Mouse (Mus musculus): Measurements from ENCODE around the gene Cpt1c.
"Not testable (repeated sequence)": the region's sequence is repeated elsewhere in the genome, so short reads cannot be mapped to it uniquely, and the experiment has no call there.

Gene Cpt1c

DNA sequence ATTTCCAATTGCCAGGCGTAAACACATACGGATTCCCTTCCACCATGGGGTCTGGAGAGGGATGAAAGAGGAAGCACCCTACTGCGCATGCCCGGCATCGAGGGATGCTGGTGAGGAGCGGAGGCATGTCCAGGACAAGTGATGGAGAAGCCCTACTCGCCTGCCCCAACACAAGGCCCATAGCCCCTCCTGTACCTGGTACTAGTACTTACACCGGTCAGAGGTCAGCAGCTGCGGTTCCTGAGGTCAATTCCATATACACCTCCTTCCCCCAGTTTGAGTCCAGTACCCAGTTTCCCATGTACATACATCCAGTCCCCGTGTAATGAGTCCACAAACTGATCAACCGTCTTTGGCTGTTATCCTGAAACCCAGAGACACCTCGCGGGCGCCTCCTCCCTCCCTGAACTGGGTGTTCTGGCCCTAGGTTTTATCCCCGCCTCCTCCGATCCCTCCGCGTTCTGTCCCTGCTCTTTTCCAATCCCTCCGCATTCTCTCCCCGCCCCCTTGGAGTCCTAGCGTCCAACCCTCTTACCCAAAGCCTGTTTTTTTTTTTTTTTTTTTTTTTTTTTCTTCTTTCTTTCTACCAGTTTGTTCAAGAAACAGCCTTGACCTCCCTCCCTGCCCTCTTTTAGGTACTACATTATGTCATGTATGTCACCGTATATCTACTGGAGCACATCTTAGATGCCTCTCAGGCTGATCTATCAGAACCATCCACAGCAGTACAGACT is at the start of gene Cpt1c:
Cpt1c (minus strand) TSS at position 469 of the 734 bp plus-strand sequence.
- peak; percentile 37 to 49 for DNase-seq (ENCODE audit: low spot score in 2 of 2)

DNA sequence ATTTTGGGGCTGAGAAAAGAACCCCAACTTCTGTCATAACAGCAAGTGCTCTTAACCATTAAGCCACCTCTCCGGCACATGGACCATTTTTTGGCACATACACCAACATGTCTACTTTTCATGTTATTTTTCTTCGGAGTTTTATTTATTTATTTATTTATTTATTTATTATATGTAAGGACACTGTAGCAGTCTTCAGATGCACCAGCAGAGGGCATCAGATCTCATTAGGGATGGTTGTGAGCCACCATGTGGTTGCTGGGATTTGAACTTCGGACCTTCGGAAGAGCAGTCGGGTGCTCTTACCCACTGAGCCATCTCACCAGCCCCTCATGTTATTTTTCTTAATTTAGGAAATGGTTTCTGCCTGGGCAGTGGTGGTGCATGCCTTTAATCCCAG is 49.1 kb upstream of the Cpt1c start:
- DNase-seq (ENCODE audit: low spot score in 2 of 2), result not testable (repeated sequence)

DNA sequence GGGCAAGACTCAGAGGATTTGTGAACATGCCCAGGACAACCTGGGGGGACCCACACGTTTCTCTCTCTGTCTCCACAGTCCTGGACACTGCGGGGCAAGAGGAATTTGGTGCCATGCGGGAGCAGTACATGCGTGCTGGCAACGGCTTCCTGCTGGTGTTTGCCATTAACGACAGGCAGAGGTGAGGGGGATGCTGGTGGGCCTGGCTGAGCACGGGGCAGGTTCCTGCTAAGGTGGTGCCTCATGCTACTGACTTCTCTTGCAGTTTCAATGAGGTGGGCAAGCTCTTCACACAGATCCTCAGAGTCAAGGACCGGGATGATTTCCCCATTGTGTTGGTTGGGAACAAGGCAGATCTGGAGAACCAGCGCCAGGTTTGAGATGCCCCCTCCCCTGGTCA is 45.6 kb upstream of the Cpt1c start:
- no peak for DNase-seq (ENCODE audit: low spot score in 2 of 2)

DNA sequence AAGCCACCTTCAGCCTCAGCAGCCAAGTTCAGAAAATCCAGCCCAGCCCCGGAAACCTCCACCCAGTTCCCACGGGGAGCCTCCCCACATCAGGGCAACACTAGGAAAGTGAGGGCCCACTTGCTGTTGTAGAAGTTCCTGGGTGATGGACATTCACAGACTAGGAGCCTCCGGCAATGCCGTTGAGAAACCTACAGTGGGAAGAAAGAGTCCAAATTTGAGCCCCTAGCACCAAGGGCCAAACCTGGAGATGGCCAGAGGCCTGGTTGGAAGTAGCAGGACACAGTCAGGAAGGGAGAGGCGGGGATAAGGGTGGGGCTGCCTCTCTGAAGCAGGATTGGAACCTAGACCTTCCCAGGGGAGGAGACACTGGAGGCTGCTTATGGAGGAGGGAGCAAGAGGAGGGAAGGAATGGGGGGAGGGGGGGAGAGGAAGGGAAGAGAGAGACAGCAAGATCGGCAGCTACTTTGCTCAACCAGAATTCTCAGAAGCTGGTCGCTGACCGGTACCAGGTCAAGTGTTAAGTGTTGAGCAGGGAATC is 44.5 kb upstream of the Cpt1c start:
- no peak for DNase-seq (ENCODE audit: low spot score in 2 of 2)

DNA sequence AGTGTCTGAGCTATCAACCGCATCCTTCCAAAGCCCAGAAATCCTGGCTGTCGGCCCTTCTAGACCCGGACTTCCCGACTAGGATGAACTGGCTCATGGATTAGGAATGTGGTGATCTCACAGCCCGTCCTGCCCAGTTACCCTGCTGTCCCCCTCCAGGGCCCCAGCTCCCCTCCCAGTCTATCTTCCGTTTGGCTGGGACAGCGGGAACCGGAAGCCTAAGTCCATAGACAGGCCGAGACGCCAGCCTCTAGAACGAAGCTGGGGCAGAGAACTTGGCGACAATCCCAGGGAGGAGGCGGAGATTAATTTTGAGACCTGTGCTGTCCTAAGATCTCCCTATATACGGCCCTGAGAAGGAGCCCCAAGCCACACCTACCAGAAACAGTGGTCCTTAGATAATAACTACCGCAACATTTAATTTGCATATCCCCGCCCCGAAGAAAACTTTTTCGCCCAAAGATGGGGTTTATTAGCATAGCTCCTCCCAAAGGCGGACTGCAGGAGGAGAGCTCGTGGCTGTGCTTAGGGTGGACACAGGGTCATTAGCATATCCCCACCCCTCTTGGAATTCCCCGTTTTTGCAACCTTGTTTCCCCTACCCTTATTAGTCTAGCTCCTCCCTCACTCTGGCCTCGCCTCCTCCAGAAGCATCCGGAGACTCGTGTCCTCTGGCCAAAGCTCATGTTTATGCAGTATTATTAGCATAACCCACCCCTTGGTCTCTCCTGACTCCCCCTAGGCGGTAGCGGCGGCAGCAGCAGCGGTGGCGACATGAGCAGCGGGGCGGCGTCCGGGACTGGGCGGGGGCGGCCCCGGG is 42.8 kb upstream of the Cpt1c start, which contains the start of gene Rras:
Rras (plus strand) TSS at position 720 of the 820 bp plus-strand sequence.
- DNase-seq (ENCODE audit: low spot score in 2 of 2), result peak; percentile 58 to 78

DNA sequence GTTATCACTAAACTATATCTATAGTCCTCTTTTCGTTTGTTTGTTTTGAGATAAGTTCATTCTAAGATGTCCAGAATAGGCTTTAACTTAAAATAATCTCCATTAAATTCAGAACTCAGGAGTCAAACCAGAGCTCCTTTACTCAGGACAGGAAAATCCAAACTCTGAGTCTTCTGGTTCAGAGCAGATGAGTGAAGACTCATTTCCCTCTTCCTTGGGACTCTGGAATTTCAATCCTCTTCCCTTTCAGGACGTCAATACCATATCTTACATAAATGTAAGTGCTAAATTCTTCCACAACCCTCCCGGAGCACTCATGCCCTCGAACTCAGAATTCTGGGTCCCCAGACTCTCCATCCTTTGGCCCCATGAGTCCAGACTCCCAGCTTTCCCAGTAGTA is 42.1 kb upstream of the Cpt1c start:
- DNase-seq (ENCODE audit: low spot score in 2 of 2), result no peak

DNA sequence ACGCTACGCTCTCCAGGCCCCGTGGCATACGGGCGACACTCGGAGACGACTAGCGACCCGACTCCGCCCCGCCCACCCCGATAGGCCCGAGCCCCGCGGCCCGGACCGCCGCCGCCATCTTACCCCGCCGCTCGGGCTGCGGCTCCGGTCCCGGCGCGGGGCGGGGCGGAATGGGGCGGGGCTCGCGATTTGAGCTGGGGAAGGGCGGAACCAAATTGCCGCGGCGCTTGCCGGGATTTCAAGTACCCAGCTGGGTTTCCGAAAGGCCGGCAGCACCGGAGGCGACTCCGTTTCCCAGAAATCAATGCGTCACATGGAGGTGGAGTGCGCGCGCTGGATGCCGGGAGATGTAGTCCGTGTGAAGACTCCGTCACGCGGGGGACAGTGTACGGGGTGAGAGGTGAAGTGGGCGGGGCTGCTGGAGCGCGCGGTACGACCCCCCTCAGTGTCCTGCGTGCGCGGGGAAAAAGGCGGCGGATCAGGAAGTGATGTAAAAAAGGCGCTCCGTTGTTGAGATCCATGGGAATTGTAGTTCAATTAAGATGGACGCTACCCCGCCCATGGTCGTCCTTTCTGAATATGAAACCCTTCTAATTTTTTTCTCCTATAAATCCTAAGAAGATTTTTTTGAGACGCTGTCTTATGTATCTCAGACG is 41.4 kb upstream of the Cpt1c start, which contains the start of gene Scaf1:
Scaf1 (minus strand) TSS at position 407 of the 656 bp plus-strand sequence.
- peak; percentile 95 to 97 for DNase-seq (ENCODE audit: low spot score in 2 of 2)

DNA sequence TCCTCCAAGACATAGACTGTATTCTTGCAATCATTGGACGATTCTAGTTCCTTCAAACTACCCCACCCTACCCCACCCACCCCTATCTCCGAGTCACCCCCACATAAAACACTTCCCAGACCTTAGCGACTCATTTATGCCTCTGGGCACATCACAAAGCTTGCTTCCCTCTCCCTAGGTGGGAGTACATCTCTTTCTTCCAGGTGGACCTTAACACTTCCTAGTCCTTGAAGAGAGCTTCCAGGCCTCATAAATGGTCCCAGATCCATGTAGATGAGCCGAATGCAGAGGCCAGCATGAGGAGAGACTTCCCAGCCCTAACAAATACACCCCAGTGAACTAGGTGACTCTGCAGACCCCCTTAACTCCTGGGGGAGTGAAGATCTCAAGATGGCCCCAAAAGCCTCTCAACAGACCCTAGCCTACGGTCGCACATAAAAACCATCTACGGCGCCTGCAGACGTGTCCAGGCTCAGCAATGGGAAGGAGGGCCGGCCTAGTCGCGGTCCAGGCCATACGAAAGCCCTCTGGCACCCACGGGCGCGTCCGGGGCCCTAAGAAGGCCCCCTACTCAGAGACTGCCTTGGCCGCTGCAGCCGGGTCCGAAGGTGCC is 40.8 kb upstream of the Cpt1c start:
- DNase-seq (ENCODE audit: low spot score in 2 of 2), result no peak

DNA sequence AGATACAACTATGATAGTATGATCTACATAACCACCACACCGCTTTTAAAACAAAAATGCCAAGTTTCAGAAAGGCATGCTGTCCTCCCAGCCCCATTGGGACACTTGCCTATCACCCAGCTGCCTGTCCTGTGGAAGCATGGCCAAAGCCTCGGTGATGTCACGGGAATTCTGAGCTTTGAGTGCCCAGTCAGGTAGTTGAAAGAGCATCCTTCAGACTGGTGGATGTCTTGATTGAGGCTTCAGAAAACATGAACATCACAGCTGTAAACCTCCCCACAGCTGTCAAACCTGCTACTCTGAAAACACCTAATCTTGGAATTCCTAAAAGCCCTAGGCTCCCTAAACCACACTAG is 39.4 kb upstream of the Cpt1c start:
- DNase-seq (ENCODE audit: low spot score in 2 of 2), result no peak

DNA sequence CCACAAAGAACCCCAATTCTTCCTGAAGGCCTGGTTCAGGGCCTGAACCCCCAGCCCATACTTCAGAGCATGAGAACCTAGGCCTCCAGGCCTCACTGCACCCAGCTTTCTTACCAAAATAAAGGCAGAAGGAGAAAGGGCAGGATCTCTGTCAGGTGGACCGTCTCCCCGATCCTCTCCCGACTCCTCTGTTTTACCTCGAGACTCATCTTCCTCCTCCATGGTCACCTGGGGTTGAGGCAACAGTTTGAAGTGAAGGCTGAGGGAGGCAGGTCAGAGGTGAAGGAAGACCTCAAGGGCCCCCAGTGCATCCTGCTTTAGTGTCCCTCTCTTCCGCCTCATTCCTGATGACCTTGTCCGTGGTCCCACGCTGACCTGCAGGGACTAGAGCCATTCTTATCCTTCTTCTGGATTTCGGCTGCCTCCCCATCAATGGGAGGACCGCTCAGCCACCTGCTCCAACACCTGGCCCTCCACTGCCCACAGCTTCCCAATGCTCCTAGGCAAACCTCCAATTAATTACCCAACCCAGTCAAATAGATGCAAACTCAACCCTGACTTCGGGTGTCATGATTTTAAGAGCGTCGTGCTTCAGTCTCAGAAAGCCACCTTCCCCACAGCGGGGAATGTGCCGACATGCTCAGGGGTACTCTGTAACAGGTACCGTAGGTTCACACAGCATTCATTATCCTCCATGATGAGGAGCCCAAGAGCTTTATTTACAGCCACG is 38.9 kb upstream of the Cpt1c start:
- DNase-seq (ENCODE audit: low spot score in 2 of 2), result no peak

DNA sequence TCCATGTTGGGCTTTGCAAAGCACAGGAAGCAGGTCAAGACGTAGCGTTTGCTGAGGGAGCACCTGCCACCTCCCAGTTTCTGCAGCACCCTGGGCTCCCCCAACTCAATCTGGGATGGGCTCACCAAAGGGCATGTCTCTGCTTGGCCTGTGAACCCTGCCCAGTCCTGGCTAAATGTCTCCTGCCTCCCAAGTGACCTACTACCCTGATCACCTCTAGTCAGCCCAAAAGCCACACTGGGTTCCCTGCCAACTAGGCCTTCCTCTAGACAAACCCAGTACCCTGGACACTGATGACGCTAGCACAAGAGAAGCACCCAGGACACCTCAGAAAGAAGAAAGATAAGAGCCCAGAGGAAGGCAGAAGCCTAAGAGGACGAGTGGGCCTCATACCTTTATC is 38.2 kb upstream of the Cpt1c start:
- DNase-seq (ENCODE audit: low spot score in 2 of 2), result no peak

DNA sequence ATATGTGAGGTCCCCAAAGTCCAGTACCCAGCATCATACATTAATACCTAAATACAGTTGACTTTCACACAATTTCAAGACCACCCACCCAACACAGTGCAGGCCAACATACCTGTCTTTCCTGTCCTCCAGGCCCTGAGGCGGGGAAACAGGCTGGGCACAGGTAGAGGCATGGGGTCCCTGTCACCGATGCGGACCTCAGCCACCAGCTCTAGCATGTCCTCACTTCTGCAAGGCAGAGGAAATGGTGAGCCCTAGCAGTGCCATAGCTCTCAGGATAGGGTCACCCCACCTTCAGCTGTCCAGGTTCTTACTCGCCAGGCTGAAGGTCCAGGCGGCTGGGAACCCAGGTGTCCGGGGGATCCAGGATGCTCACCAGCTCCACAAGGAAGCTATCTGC is 37.4 kb upstream of the Cpt1c start:
- no peak for DNase-seq (ENCODE audit: low spot score in 2 of 2)

DNA sequence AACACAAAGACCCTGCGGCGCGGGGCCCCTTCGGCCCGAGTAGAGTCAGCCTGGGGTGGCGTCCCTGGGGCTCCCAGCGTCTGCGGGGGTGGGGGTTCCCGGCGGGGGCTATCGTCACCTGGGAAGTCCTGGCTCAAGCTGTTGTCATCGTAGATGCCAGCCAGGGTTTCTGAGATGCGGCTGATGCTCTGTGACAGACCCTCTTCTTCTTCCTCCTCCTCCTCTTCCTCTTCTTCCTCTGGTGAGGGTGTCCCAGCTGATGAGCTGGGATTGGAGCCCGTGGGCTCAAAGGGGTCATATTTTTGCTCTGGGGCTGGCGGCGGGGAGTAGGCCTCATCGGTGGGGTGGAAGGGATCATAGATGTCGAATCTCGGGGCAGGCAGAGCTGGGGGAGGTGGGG is 33.8 kb upstream of the Cpt1c start:
- DNase-seq (ENCODE audit: low spot score in 2 of 2), result no peak

DNA sequence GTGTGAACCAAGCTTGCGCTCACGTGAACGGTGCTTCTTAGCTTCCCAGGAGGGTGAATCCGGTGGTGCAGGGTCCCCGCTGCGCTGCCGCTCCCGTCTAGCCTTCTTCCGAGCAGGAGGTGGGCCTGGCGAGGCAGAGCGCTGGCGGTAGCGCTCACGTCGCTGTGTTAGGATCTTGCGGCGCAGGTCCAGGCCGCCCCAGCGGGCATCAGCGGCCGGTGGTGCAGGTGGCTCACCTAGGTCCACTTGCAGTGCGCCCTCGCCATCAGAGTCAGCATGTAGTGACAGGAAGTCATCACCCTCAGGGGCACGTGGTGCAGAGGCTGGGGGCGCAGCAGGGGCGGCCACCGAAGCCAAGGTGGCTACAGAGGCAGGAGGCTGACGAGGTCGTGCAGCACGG is 33.2 kb upstream of the Cpt1c start:
- no peak for DNase-seq (ENCODE audit: low spot score in 2 of 2)

DNA sequence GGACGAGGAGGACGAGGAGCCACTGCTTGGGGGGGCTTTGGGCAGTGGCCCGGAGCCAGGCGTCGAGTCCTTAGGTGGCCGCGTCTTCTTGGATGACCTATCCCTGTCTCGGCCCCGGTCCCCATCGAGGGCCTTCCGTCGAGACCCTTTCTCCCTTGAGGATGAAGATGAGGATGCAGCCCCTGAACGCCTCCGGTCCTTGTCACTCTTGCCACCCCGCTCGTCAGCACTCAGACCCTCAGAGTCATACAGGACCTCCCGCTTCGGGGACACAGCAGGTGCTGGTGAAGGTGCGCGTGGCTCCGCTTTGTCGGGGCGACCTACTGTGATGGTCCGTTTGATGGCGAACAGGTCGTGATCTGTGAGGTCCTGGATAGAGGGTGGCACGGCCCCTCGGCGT is 32.5 kb upstream of the Cpt1c start:
- no peak for DNase-seq (ENCODE audit: low spot score in 2 of 2)

DNA sequence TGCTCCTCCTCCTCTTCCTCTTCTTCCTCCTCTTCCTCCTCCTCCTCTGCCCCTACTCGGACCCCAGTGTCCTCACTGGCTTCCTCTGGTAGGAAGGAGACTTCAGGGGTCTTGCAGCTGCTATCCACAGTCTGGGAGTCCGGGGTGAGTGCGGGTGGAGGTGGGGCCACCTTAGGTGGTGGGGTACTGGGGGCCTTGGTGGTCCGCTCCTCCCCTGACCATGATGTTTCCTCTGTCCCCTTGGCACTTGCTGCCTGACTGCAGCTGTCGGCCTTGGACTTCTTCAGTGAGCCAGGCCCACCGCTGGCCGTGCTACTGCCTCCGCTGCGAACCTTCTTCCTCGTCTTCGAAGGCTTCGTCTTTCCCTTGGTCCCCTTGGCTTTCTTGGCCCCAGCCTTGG is 31.9 kb upstream of the Cpt1c start:
- no peak for DNase-seq (ENCODE audit: low spot score in 2 of 2)

DNA sequence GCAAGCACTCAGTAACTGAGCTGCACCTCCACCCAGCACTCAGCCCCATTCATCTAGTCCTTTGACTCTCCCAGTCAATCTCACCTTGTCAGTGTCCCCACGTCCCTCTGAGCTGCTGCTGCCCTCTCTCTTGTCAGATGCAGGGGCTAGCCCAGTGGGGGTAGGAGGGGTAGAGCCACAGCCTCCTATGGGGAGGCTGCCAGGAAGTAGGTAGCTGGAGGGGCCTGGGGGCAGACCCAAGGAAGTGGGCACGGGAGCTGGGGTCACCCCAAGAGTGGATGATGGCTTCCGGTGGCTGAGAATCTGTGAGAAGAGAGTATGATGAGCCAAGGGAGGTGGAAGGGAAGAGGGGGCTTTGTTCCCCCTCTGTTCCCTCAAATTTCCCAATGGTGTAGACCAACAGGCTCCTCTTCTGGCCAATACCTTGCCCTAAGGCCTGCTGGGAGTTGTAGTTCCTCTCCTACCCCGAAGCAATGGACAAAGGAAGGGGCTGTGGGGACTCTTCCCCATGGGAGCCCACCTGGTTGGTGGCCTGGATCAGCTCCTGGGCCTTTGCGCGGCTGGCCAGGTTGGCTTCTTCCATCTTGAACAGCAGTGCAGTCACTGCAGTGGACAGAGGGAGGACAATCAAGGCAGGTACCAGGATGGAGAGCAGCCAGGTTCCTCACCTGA is 30.8 kb upstream of the Cpt1c start:
- no peak for DNase-seq (ENCODE audit: low spot score in 2 of 2)

DNA sequence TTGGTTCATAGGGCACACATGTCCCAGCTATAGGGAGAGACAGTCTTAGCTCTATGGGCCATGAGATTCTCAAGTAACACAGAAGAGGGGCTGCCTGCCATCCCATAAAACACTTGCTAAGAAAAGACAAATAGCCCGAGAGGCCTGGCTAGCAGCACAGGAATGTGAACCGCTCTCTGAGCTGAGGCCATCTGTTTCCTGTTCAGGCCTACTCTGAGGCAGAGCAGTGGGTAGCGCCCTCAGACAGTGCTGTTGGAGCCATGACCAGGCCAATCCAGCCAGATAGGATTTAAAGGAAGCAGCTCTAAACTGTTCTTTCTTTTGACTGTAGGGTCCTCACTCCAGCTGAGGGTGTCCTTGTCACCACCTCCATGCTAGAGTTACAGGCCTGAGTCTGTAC is 29.9 kb upstream of the Cpt1c start:
- no peak for DNase-seq (ENCODE audit: low spot score in 2 of 2)

DNA sequence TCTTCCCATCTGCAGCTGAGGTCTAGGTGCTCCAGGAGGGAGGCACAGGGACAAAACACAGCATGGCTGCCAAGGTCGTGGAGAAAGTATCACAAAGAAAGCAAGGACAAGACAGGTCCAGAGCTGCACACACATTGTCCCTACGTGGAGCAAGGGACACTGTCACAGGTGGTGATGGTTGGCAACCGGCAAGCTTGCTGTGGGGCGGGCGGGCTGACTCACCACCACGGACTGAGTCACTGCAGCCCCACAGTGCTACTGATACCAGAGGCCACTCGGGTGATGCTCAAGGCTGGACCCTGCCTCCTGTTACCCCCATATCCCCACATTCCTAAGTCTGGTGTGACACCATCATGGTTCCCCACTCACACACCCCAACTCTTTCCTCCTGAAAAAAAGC is 27.8 kb upstream of the Cpt1c start:
- no peak for DNase-seq (ENCODE audit: low spot score in 2 of 2)

DNA sequence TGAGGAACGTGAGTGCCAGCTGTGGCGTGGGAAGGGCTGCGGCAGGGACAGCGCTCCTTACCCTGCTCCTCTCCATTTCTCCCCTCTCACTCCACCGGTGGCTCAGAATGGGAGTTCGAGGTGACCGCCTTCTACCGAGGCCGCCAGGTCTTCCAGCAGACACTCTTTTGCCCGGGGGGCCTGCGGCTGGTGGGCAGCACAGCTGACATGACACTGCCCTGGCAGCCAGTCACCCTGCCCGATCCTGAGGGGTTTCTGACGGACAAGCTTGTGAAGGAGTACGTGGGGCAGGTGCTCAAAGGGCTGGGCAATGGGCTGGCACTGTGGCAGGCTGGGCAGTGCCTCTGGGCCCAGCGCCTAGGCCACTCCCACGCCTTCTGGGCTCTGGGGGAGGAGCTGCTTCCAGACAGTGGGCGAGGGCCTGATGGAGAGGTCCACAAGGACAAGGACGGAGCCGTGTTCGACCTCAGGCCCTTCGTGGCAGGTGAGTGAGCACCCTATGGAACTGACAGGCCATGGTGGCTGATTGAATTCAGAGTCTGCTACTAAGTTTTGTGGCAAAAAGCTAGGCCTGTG is 26.0 kb upstream of the Cpt1c start:
- no peak for DNase-seq (ENCODE audit: low spot score in 2 of 2)
